Mouse (Mus musculus): ENCODE measurements at regions not wholly inside any gene's neighbourhood (a gene's known extent, or its start where the extent isn't known, plus 50 kb on each side); places are given as distances from the start of the nearest gene placed in this dataset.

DNA sequence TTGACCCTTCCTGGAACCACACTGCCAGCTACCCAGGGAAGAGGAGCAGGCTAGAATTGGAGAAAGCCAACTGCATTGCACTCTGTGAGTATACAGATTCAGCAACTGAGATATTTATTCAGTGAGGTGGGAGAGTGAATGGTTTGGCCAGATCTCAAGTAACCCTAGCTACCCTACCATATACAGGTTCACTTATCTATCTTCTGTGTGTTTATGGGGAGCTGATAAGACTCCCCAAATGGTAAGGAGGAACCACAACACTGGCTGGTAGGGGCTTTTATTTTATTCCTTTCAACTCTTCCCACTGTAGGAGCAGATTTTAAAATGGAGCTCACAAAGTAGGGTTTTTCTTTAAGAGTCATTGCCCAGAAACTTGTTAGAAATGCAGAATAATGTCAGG is 62.9 kb downstream of the Arrdc3 start:
- no peak overlapping the region for H3K4me2 ChIP-seq (replicated peaks)
- H3K9ac ChIP-seq (replicated peaks): no peak overlapping the region
- no peaks in the 10 kb centered on the region for H3K27me3 ChIP-seq
- no peak overlapping the region for H3K4me3 ChIP-seq (replicated peaks)
- ATAC-seq: no peak
- H3K27ac ChIP-seq: no peak overlapping the region
- H3K4me1 ChIP-seq (replicated peaks): no peaks in the 10 kb centered on the region
- H3K36me3 ChIP-seq: no peaks in the 10 kb centered on the region
- no peaks in the 10 kb centered on the region for H3K9me3 ChIP-seq

GRCm38 (mm10) chr13:80947705-80948104 is 64.5 kb downstream of the Arrdc3 start:
- Histone ChIP-seq H3K4me3 (replicated peaks) (no peak overlapping the region), H3K9me3 (no peaks in the 10 kb centered on the region), H3K9ac (replicated peaks) (no peak overlapping the region), H3K4me2 (replicated peaks) (no peak overlapping the region), H3K36me3 (no peaks in the 10 kb centered on the region), H3K27ac (no peak overlapping the region), H3K4me1 (replicated peaks) (no peaks in the 10 kb centered on the region), H3K27me3 (no peaks in the 10 kb centered on the region)
- ATAC-seq: no peak
- 76% methylated on average over 6 of the region's 6 CpGs for WGBS

DNA sequence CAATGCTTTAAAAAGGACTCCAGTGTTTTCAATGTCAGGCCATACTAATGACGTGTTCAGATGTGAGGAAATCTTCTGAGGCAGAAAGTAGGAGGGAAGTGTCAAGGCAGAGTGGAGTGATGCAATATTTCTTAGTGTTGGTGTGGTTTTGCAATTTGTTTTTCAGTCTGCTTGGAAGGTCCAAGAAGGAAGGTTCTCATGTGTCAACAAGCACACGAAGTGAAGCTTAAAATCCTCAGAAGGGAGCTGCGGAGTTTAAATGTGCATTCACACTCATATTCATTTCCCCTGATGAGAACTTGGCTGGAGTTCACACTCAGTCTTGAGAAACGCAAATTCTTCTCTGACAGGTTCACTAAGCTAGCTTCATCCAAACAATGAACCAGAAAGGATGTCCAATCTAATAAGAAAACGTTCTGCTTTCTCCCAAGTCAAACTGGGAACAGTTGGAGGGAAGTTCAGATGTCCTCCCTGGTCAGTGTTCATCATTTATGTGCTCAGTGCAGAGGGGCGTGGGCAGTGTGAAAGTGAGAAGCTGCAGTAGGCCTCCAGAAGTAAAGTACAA is 66.0 kb downstream of the Arrdc3 start:
- WGBS: 69% methylated on average over 6 of the region's 6 CpGs
- H3K9me3 ChIP-seq: no peaks in the 10 kb centered on the region

DNA sequence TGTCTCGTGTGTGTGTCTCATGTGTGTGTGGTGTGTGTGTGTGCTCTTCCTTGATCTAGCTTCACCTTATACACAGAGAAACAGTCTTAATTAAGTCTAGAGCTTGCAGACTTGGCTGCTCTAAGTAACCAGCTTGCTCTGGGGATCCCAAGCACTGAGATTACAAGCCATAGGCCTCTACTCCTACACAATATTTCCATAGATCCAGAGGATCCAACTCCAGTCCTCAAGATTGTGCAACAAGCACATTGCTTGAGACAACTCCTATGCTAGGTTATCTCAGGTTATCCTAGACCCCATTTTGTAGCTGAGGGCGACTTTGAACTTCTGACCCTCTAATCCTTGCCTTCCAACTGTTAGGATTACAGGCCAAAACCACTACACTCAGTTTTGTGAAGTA is 67.1 kb downstream of the Arrdc3 start:
- 84% methylated on average over 2 of the region's 2 CpGs for WGBS
- Histone ChIP-seq H3K4me3 (replicated peaks) (no peak overlapping the region), H3K9ac (replicated peaks) (no peak overlapping the region)

More for the DNA sequence above, 66.0 kb downstream of the Arrdc3 start:
- Histone ChIP-seq H3K4me1 (replicated peaks) (no peaks in the 10 kb centered on the region), H3K27ac (no peak overlapping the region), H3K9ac (replicated peaks) (no peak overlapping the region), H3K27me3 (no peaks in the 10 kb centered on the region), H3K4me2 (replicated peaks) (no peak overlapping the region), H3K4me3 (replicated peaks) (no peak overlapping the region), H3K36me3 (no peaks in the 10 kb centered on the region)
- no peak for ATAC-seq

DNA sequence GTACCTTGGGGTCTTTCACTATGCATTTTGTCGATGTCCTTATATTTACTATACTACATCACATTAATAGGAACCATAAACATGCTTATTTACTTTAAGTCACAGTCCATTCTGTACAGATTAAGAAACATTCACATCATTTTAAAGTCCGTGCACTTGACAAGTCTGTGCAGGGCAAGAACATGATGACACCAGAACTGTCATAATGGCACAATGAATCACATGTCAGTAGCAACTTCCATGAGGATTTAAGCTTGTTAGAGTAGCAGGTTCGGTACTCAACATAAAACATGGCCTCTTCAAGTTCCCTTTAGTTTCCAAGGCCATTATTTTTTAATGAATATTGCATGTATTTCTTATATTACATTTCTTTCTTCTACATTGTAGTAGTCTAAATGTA is 67.6 kb downstream of the Arrdc3 start:
- no peak overlapping the region for H3K4me3 ChIP-seq (replicated peaks)
- no peak for ATAC-seq
- H3K36me3 ChIP-seq: no peaks in the 10 kb centered on the region
- H3K4me2 ChIP-seq (replicated peaks): no peak overlapping the region
- H3K9ac ChIP-seq (replicated peaks): no peak overlapping the region
- H3K27me3 ChIP-seq: no peaks in the 10 kb centered on the region
- H3K27ac ChIP-seq: no peak overlapping the region
- 92% methylated on average over 3 of the region's 3 CpGs for WGBS
- no peaks in the 10 kb centered on the region for H3K4me1 ChIP-seq (replicated peaks)
- H3K9me3 ChIP-seq: no peaks in the 10 kb centered on the region

More for the DNA sequence above, 67.1 kb downstream of the Arrdc3 start:
- Histone ChIP-seq H3K4me2 (replicated peaks) (no peak overlapping the region), H3K4me1 (replicated peaks) (no peaks in the 10 kb centered on the region), H3K27me3 (no peaks in the 10 kb centered on the region), H3K27ac (no peak overlapping the region), H3K9me3 (no peaks in the 10 kb centered on the region), H3K36me3 (no peaks in the 10 kb centered on the region)
- ATAC-seq: no peak

DNA sequence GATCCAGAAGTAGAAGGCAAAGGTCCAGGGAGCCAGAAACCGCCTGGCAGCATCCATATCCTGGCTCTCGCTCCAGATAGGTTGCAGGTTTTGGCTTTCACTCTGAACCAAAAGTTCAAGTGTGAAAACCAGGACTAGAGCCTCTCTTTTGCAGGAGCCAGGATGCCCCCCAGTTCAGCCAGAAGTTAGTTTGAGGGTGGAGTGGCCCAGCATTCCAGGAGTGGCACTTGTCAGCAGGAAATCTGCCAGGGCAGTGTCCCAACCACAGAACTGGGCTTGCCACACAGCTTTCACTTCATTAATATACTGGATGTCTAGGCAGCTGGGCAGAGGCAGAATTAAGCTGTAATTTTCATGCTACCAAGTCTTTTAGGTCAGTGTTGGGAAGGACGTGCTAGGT is 68.1 kb downstream of the Arrdc3 start:
- no peak overlapping the region for H3K4me3 ChIP-seq (replicated peaks)

GRCm38 (mm10) chr13:80952851-80953250 is 69.7 kb downstream of the Arrdc3 start:
- H3K4me2 ChIP-seq (replicated peaks): no peak overlapping the region
- H3K4me1 ChIP-seq (replicated peaks): no peaks in the 10 kb centered on the region
- H3K36me3 ChIP-seq: no peaks in the 10 kb centered on the region
- no peaks in the 10 kb centered on the region for H3K9me3 ChIP-seq
- no peak overlapping the region for H3K4me3 ChIP-seq (replicated peaks)
- WGBS: 94% methylated on average over 4 of the region's 4 CpGs
- no peak for ATAC-seq
- no peaks in the 10 kb centered on the region for H3K27me3 ChIP-seq
- no peak overlapping the region for H3K27ac ChIP-seq
- H3K9ac ChIP-seq (replicated peaks): no peak overlapping the region

More for the DNA sequence above, 68.1 kb downstream of the Arrdc3 start:
- H3K36me3 ChIP-seq: no peaks in the 10 kb centered on the region
- 92% methylated on average over 3 of the region's 3 CpGs for WGBS
- ATAC-seq: no peak
- no peaks in the 10 kb centered on the region for H3K4me1 ChIP-seq (replicated peaks)
- H3K27me3 ChIP-seq: no peaks in the 10 kb centered on the region
- no peak overlapping the region for H3K4me2 ChIP-seq (replicated peaks)
- H3K9me3 ChIP-seq: no peaks in the 10 kb centered on the region
- H3K9ac ChIP-seq (replicated peaks): no peak overlapping the region
- H3K27ac ChIP-seq: no peak overlapping the region

DNA sequence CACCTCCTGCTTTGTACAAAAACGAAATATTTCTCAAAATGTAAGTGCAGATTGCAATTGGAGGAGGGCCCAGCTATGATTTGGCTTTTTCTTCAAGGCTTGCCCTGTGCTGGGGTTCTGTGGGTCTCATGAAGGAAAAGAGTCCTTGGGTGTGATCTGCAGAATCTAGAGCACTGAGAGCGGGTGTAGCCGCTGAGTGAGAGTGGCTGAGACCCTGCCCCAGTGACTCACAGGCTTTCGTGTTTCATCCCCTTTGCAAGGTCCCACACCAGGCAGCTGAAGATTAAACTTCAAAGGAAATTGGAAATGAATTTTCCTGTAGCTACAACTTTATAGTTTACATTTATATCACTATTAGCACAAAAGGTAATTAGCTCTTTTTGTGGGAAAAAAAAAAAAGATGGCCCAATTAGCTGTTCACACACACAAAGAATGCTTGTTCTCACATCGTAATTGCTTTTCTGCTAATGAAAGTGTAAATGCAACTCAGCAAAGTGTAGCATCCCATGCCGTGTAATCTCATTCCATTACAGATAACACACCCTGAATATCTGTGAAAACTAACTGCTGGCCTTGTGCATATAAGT is 71.0 kb downstream of the Arrdc3 start:
- Histone ChIP-seq H3K27me3 (no peaks in the 10 kb centered on the region), H3K4me2 (replicated peaks) (no peak overlapping the region), H3K27ac (no peak overlapping the region), H3K9ac (replicated peaks) (no peak overlapping the region), H3K4me1 (replicated peaks) (no peaks in the 10 kb centered on the region), H3K9me3 (no peaks in the 10 kb centered on the region), H3K36me3 (no peaks in the 10 kb centered on the region), H3K4me3 (replicated peaks) (no peak overlapping the region)
- no peak for ATAC-seq
- WGBS: 67% methylated on average over 6 of the region's 6 CpGs

GRCm38 (mm10) chr13:80956966-80957365 is 73.8 kb downstream of the Arrdc3 start:
- no peaks in the 10 kb centered on the region for H3K4me1 ChIP-seq (replicated peaks)
- no peak overlapping the region for H3K27ac ChIP-seq
- no peaks in the 10 kb centered on the region for H3K36me3 ChIP-seq
- no peak overlapping the region for H3K4me3 ChIP-seq (replicated peaks)
- no peak overlapping the region for H3K4me2 ChIP-seq (replicated peaks)
- 0 out of 2 replicates have a peak, but pooled peaks cover 4% of the 10 kb centered on the region for H3K27me3 ChIP-seq
- 76% methylated on average over 1 of the region's 1 CpGs for WGBS
- no peak overlapping the region for H3K9ac ChIP-seq (replicated peaks)
- no peak for ATAC-seq
- H3K9me3 ChIP-seq: no peaks in the 10 kb centered on the region

DNA sequence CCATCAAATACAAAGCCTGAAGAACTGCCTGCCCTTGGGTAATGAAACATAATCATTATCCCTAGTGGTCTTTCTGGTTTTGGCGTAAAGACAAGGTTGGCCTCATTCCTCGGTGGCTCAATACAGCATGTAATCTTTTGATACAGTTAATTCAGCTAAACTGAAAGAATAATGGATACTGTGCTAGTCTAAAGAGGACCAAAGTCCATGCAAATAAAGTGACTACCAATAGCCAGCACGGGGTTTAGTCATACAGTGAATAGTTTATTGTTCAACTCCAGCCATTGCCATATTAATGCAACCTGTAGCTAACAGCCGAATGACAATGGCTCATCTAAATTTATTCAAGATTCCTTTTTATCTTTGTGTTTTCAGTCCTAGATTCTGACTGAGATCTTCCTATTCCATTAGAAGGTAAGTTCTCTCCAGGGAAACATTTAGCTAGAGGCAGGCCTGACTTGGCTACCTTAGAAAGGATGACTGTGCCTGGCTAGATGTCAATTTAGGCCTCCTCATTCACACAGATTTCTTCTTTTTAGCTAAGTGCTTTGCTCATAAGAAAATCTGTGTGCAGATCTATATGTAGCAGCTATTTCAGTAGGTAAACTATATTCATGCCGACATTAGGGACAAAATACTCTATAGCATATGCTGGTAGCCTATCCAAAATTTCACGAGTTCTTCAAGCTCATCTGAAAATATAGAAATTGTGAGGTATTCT is 74.4 kb downstream of the Arrdc3 start:
- Histone ChIP-seq H3K27ac (no peak overlapping the region), H3K9ac (replicated peaks) (no peak overlapping the region), H3K4me2 (replicated peaks) (no peak overlapping the region), H3K36me3 (no peaks in the 10 kb centered on the region), H3K4me1 (replicated peaks) (no peaks in the 10 kb centered on the region), H3K4me3 (replicated peaks) (no peak overlapping the region), H3K27me3 (0 out of 2 replicates have a peak, but pooled peaks cover 4% of the 10 kb centered on the region), H3K9me3 (no peaks in the 10 kb centered on the region)
- no peak for ATAC-seq
- WGBS: 70% methylated on average over 6 of the region's 6 CpGs

DNA sequence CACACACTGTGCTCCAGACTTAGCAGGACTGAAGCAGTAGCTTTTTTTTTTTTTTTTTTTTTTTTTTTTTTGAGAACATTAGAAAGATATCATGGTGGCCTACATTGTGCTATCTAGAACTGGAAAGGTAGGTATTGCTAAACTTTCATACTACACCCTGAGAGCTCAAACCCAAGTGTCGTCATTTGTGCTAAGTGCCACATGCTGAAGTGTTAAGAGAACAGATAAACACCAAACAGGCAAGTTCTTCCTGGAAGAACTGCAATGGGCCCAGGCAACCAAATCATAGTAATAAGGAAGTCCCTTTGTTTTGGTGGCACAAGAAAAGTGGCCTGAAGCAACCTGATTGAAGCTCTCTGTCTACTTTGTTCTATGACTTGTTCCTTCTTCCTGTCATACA is 76.6 kb downstream of the Arrdc3 start:
- ATAC-seq: no peak
- no peaks in the 10 kb centered on the region for H3K9me3 ChIP-seq
- H3K27ac ChIP-seq: no peak overlapping the region
- 0 out of 2 replicates have a peak, but pooled peaks cover 4% of the 10 kb centered on the region for H3K4me1 ChIP-seq (replicated peaks)
- 94% methylated on average over 1 of the region's 1 CpGs for WGBS
- H3K36me3 ChIP-seq: no peaks in the 10 kb centered on the region
- no peak overlapping the region for H3K4me2 ChIP-seq (replicated peaks)
- H3K4me3 ChIP-seq (replicated peaks): no peak overlapping the region
- H3K27me3 ChIP-seq: peaks cover 17% of the 10 kb centered on the region
- no peak overlapping the region for H3K9ac ChIP-seq (replicated peaks)

DNA sequence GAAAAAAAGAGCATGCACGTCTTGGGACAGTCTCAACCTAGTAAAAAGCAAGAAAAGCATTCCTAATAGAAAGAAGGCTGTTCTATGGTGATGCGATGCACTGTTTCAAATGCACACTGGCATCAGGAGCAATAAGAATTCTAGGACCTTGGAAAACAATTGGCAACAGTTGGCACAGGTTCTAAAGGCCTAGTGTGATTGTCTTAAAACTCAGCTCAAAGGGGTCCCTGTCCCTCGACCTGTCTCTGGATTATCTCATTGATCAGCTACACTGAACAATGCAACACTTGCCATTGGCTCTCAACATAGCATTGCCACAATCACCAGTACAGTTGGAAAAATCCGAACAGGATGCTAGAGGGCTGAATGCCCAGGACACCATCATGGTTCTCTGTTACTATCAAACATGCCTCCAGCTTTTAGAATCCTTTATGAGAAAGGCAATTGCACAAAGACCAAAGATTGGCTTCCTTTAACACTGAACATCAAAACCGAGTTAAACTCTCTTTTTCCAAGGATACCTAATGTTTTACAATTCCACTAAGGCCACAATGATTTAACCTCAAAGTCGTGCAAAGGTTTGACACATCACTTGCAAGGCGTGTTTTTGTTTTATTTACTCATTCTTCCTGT is 78.9 kb downstream of the Arrdc3 start:
- 0 out of 2 replicates have a peak, but pooled peaks cover 4% of the 10 kb centered on the region for H3K4me1 ChIP-seq (replicated peaks)
- 39% methylated on average over 7 of the region's 7 CpGs for WGBS
- no peak for ATAC-seq
- H3K36me3 ChIP-seq: no peaks in the 10 kb centered on the region
- no peaks in the 10 kb centered on the region for H3K9me3 ChIP-seq
- peak overlapping the region; percentile 78 for H3K4me2 ChIP-seq (replicated peaks)
- no peak overlapping the region for H3K27ac ChIP-seq
- H3K9ac ChIP-seq (replicated peaks): no peak overlapping the region; the same call in 1 of the 2 replicates
- peak overlapping the region; percentile 58 for H3K4me3 ChIP-seq (replicated peaks)
- H3K27me3 ChIP-seq: peaks cover 19% of the 10 kb centered on the region
